Mouse (Mus musculus): ENCODE data around the gene Ky. TPM values are rescaled to one million over a fixed set of nuclear protein-coding genes. Genes with fewer than 3 reads are reported as not detected.

Ky gene
- total and polyA plus RNA-seq, 3 experiments: 0.05 TPM; not detected in 2

GRCm38 (mm10) chr9:102513578-102513977 lies 8.0 kb downstream of the Ky start:
- no peak for TF ChIP-seq CTCF (IDR thresholded peaks at IDR 0.05; ENCODE audit: low read depth, low read length)
- no peak for TF ChIP-seq POLR2AphosphoS5 (IDR thresholded peaks at IDR 0.05; ENCODE audit: insufficient replicate concordance, low read depth, low read length)
- no peak for TF ChIP-seq GATA1 (IDR thresholded peaks at IDR 0.05; ENCODE audit: borderline replicate concordance, low read length)
- TF ChIP-seq GATA2 (IDR thresholded peaks at IDR 0.05; ENCODE audit: borderline replicate concordance, low read depth, low read length): no peak
- no peak for TF ChIP-seq TAL1 (conservative IDR thresholded peaks at IDR 0.05; ENCODE audit: low read depth, low read length)
- Histone ChIP-seq H3K4me1 (ENCODE audit: insufficient read depth, low read depth, low read length) (no peaks in the 10 kb centered on the region), H3K36me3 (replicated peaks) (no peaks in the 10 kb centered on the region), H3K4me3 (ENCODE audit: low read depth, low read length) (no peak overlapping the region), H3K9me3 (replicated peaks) (peaks cover 79% of the 10 kb centered on the region), H3K27me3 (ENCODE audit: insufficient read depth, low read length) (no peaks in the 10 kb centered on the region)
- DNase-seq (ENCODE audit: low spot score) (no peak), ATAC-seq (ENCODE audit: extremely low read depth, insufficient number of reproducible peaks, low FRiP score, poor library complexity, severe bottlenecking) (no peak)

- H3K27me3 ChIP-seq (ENCODE audit: insufficient read depth, low read length): no peaks in the 10 kb centered on the region
- ATAC-seq (ENCODE audit: extremely low read depth, insufficient number of reproducible peaks, low FRiP score, poor library complexity, severe bottlenecking) (no peak), DNase-seq (ENCODE audit: low spot score) (no peak)
- no peaks in the 10 kb centered on the region for H3K4me1 ChIP-seq (ENCODE audit: insufficient read depth, low read depth, low read length)
- no peak overlapping the region for H3K4me3 ChIP-seq (ENCODE audit: low read depth, low read length)
- TF ChIP-seq POLR2AphosphoS5 (IDR thresholded peaks at IDR 0.05; ENCODE audit: insufficient replicate concordance, low read depth, low read length): no peak
- no peak for TF ChIP-seq GATA1 (IDR thresholded peaks at IDR 0.05; ENCODE audit: borderline replicate concordance, low read length)
- TF ChIP-seq GATA2 (IDR thresholded peaks at IDR 0.05; ENCODE audit: borderline replicate concordance, low read depth, low read length): no peak
- TF ChIP-seq CTCF (IDR thresholded peaks at IDR 0.05; ENCODE audit: low read depth, low read length): no peak
- no peak for TF ChIP-seq TAL1 (conservative IDR thresholded peaks at IDR 0.05; ENCODE audit: low read depth, low read length)
- peaks cover 72% of the 10 kb centered on the region for H3K9me3 ChIP-seq (replicated peaks)
- H3K36me3 ChIP-seq (replicated peaks): no peaks in the 10 kb centered on the region
Observed at GRCm38 (mm10) chr9:102518443-102518842, 12.9 kb downstream of the Ky start.

- Histone ChIP-seq H3K4me3 (ENCODE audit: low read depth, low read length) (no peak overlapping the region), H3K4me1 (ENCODE audit: insufficient read depth, low read depth, low read length) (no peaks in the 10 kb centered on the region), H3K9me3 (replicated peaks) (peaks cover 61% of the 10 kb centered on the region), H3K36me3 (replicated peaks) (no peaks in the 10 kb centered on the region), H3K27me3 (ENCODE audit: insufficient read depth, low read length) (no peaks in the 10 kb centered on the region)
- ATAC-seq (ENCODE audit: extremely low read depth, insufficient number of reproducible peaks, low FRiP score, poor library complexity, severe bottlenecking) (no peak), DNase-seq (ENCODE audit: low spot score) (no peak)
- TF ChIP-seq CTCF (IDR thresholded peaks at IDR 0.05; ENCODE audit: low read depth, low read length): no peak
- TF ChIP-seq POLR2AphosphoS5 (IDR thresholded peaks at IDR 0.05; ENCODE audit: insufficient replicate concordance, low read depth, low read length): no peak
- TF ChIP-seq TAL1 (conservative IDR thresholded peaks at IDR 0.05; ENCODE audit: low read depth, low read length): no peak
- no peak for TF ChIP-seq GATA1 (IDR thresholded peaks at IDR 0.05; ENCODE audit: borderline replicate concordance, low read length)
- no peak for TF ChIP-seq GATA2 (IDR thresholded peaks at IDR 0.05; ENCODE audit: borderline replicate concordance, low read depth, low read length)
Observed at GRCm38 (mm10) chr9:102521396-102521795, 15.8 kb downstream of the Ky start.

- Histone ChIP-seq H3K4me3 (ENCODE audit: low read depth, low read length) (no peak overlapping the region), H3K4me1 (ENCODE audit: insufficient read depth, low read depth, low read length) (no peaks in the 10 kb centered on the region), H3K36me3 (replicated peaks) (no peaks in the 10 kb centered on the region), H3K9me3 (replicated peaks) (peaks cover 65% of the 10 kb centered on the region), H3K27me3 (ENCODE audit: insufficient read depth, low read length) (no peaks in the 10 kb centered on the region)
- DNase-seq (ENCODE audit: low spot score) (no peak), ATAC-seq (ENCODE audit: extremely low read depth, insufficient number of reproducible peaks, low FRiP score, poor library complexity, severe bottlenecking) (no peak)
- TF ChIP-seq TAL1 (conservative IDR thresholded peaks at IDR 0.05; ENCODE audit: low read depth, low read length) (no peak), GATA2 (IDR thresholded peaks at IDR 0.05; ENCODE audit: borderline replicate concordance, low read depth, low read length) (no peak), POLR2AphosphoS5 (IDR thresholded peaks at IDR 0.05; ENCODE audit: insufficient replicate concordance, low read depth, low read length) (no peak), CTCF (IDR thresholded peaks at IDR 0.05; ENCODE audit: low read depth, low read length) (no peak), GATA1 (IDR thresholded peaks at IDR 0.05; ENCODE audit: borderline replicate concordance, low read length) (no peak)
Observed at GRCm38 (mm10) chr9:102528106-102528505, 22.6 kb downstream of the Ky start.

GRCm38 (mm10) chr9:102528561-102528960 lies 23.0 kb downstream of the Ky start:
- TF ChIP-seq POLR2AphosphoS5 (IDR thresholded peaks at IDR 0.05; ENCODE audit: insufficient replicate concordance, low read depth, low read length): no peak
- ATAC-seq (ENCODE audit: extremely low read depth, insufficient number of reproducible peaks, low FRiP score, poor library complexity, severe bottlenecking): no peak
- H3K27me3 ChIP-seq (ENCODE audit: insufficient read depth, low read length): no peaks in the 10 kb centered on the region
- H3K4me3 ChIP-seq (ENCODE audit: low read depth, low read length): no peak overlapping the region
- H3K36me3 ChIP-seq (replicated peaks): no peaks in the 10 kb centered on the region
- no peak for DNase-seq (ENCODE audit: low spot score)
- peaks cover 65% of the 10 kb centered on the region for H3K9me3 ChIP-seq (replicated peaks)
- no peaks in the 10 kb centered on the region for H3K4me1 ChIP-seq (ENCODE audit: insufficient read depth, low read depth, low read length)

- TF ChIP-seq TAL1 (conservative IDR thresholded peaks at IDR 0.05; ENCODE audit: low read depth, low read length) (no peak), POLR2AphosphoS5 (IDR thresholded peaks at IDR 0.05; ENCODE audit: insufficient replicate concordance, low read depth, low read length) (no peak), GATA1 (IDR thresholded peaks at IDR 0.05; ENCODE audit: borderline replicate concordance, low read length) (no peak), GATA2 (IDR thresholded peaks at IDR 0.05; ENCODE audit: borderline replicate concordance, low read depth, low read length) (no peak), CTCF (IDR thresholded peaks at IDR 0.05; ENCODE audit: low read depth, low read length) (no peak)
- H3K9me3 ChIP-seq (replicated peaks): peaks cover 64% of the 10 kb centered on the region
- no peak for ATAC-seq (ENCODE audit: extremely low read depth, insufficient number of reproducible peaks, low FRiP score, poor library complexity, severe bottlenecking)
- no peaks in the 10 kb centered on the region for H3K36me3 ChIP-seq (replicated peaks)
- no peak overlapping the region for H3K4me3 ChIP-seq (ENCODE audit: low read depth, low read length)
- no peak for DNase-seq (ENCODE audit: low spot score)
- H3K4me1 ChIP-seq (ENCODE audit: insufficient read depth, low read depth, low read length): no peaks in the 10 kb centered on the region
- no peaks in the 10 kb centered on the region for H3K27me3 ChIP-seq (ENCODE audit: insufficient read depth, low read length)
Observed at GRCm38 (mm10) chr9:102529008-102529407, 23.5 kb downstream of the Ky start.

All from G1E (cell line).